Mouse (Mus musculus): ENCODE results near the gene Eid1. TPM values are rescaled to one million over a fixed set of nuclear protein-coding genes. Genes with fewer than 3 reads are reported as not detected.

The Eid1 gene
- polyA plus RNA-seq (2012; rRNA removed): 25.8 and 29.6 TPM in 2 replicates

DNA sequence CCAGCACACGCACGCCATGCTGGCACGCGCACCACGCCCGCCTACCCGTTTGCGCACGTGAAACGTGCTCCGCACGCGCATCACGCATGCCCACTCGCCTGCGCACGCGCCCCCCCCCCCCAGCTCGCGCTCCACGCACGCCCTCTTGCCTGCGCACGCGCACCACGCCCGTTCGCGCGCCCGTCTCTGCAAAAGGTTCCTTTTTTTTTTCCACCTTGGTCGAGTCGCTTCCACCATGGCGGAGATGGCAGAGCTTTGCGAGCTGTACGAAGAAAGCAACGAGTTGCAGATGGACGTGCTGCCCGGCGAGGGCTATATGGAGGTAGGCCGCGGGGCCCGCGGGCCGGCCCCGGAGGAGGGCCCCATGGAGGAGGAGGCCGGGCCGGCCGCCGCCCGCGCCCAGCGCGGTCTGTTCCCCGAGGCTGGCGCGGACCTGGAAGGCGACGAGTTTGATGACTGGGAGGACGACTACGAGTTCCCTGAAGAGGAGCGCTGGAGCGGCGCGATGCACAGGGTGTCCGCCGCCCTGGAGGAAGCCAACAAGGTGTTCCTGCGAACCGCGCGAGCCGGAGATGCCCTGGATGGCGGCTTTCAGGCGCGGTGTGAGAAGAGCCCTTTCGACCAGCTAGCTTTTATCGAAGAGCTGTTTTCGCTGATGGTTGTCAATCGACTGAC, at the start of gene Eid1:
Gene Eid1 (plus strand): TSS at position 139 of the 675 bp plus-strand sequence.

DNA sequence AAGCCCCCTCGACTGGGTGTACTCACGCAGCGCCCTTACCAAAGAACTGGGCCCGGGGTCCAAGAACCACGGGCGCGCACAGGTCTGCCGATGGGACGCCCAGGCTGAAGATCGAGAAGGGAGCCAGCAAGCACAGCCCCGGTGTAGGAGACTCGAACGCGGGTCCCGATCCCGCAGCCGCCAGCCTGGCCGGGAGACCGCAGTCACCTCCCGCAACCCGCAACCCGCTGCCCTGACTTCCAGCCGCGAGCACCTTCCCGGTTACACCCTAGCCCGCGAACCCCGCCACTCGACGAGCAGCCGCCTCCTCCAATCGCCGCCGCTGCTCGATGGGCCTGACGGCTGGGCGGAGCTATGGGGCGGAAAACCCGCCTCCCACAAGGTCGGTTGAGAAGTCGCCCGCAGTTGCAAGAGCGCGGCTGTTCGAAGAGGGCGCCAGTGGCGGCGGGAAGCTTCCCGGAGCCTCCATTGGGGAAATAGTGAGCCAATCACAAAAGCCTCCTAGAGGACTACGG, 48.0 kb upstream of the Eid1 start, which contains the start of gene Cep152:
Gene Cep152 (minus strand): TSS at position 277 of the 515 bp plus-strand sequence.

DNA sequence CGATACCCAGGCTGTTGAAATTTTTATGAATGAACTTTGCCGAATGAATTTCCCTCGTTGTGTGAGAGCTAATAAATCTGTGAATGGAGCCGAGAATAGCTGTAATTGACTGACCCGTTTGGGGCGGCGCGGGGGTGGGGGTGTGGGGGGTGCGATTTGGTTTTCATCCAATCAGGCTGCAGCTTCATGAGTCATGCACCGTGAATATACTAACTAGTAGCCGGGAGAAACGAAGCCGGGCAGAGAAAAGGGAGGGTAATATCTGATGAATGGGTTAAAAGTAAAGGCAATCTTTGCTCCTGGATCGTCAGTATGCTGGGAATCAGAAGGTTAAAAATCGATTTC, 51.2 kb downstream of the Eid1 start, which contains the start of gene Shc4:
Gene Shc4 (minus strand): TSS at position 63 of the 345 bp plus-strand sequence.

Other genes with a start within 250 kb of the Eid1 start
- 0.01 TPM in 1 of 2 replicates, not detected in the other for gene Gm9913, start 168.0 kb upstream of the Eid1 start, polyA plus RNA-seq (2012; rRNA removed)
- gene Fbn1, start 165.1 kb upstream of the Eid1 start, polyA plus RNA-seq (2012; rRNA removed): 0.73 and 1.0 TPM in 2 replicates
- gene Cep152, start 48.0 kb upstream of the Eid1 start, polyA plus RNA-seq (2012; rRNA removed): 4.5 and 5.1 TPM in 2 replicates
- 0.51 and 0.70 TPM in 2 replicates for gene Shc4, start 51.1 kb downstream of the Eid1 start, polyA plus RNA-seq (2012; rRNA removed)
- 2.4 and 3.1 TPM in 2 replicates for gene Secisbp2l, start 109.8 kb downstream of the Eid1 start, polyA plus RNA-seq (2012; rRNA removed)
- gene Galk2, start 186.0 kb downstream of the Eid1 start, polyA plus RNA-seq (2012; rRNA removed): 5.5 and 7.3 TPM in 2 replicates
- 56.0 and 68.3 TPM in 2 replicates for gene Cops2, start 186.0 kb downstream of the Eid1 start, polyA plus RNA-seq (2012; rRNA removed)